Mouse (Mus musculus): ENCODE measurements at regions not wholly inside any gene's neighbourhood (a gene's known extent, or its start where the extent isn't known, plus 50 kb on each side); places are given as distances from the start of the nearest gene placed in this dataset.

DNA sequence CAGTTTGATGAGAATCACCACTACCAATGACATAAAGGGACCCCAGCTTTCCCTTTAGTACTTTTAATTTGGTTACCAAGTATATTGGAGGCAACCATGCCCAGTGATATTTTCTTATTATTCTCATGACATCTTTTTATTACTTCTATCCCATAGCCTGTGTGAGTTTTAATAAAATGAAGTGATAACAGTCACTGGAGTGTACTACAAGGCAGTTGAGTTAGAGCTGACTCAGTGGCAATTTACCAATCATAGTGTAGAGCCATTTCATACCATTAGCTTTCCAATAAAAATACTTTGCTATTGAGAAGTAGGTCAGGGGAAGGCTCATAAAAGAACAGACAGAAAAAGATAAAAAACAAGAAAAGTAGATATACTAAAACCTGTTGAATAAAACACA, 353.2 kb upstream of the Galntl6 start:
- no peaks in the 10 kb centered on the region for H3K27me3 ChIP-seq
- H3K36me3 ChIP-seq: no peaks in the 10 kb centered on the region
- ATAC-seq (ENCODE audit: low FRiP score, low read depth): no peak
- H3K4me1 ChIP-seq (replicated peaks): no peaks in the 10 kb centered on the region
- H3K9ac ChIP-seq: no peak overlapping the region
- H3K9me3 ChIP-seq: no peaks in the 10 kb centered on the region
- no peak overlapping the region for H3K4me2 ChIP-seq
- H3K4me3 ChIP-seq: no peak overlapping the region
- no peak overlapping the region for H3K27ac ChIP-seq (replicated peaks)

DNA sequence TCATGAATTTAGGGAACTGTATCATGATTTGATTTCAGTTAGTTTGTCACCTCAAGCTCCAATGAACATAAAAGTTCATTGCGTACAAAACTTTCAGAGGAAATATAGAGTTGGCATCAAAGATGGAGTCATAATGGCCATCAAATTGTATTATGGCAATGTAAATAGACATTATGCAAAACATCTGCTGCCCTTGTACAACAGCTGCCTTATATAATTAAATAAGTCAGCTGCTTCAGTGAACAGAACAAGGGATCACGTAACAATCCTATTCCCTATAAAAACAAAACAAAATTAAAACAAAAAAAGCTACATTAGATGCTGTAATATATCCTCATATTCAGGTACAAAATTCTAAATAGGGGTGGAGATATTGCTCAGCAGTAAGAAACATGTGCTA, 320.4 kb upstream of the Galntl6 start:
- H3K27ac ChIP-seq (replicated peaks): no peak overlapping the region
- H3K27me3 ChIP-seq: no peaks in the 10 kb centered on the region
- no peak overlapping the region for H3K9ac ChIP-seq
- WGBS: 79% methylated on average over 2 of the region's 2 CpGs
- no peak overlapping the region for H3K4me3 ChIP-seq
- H3K36me3 ChIP-seq: no peaks in the 10 kb centered on the region
- no peaks in the 10 kb centered on the region for H3K9me3 ChIP-seq
- no peak for ATAC-seq (ENCODE audit: low FRiP score, low read depth)
- no peak overlapping the region for H3K4me2 ChIP-seq
- no peaks in the 10 kb centered on the region for H3K4me1 ChIP-seq (replicated peaks)

DNA sequence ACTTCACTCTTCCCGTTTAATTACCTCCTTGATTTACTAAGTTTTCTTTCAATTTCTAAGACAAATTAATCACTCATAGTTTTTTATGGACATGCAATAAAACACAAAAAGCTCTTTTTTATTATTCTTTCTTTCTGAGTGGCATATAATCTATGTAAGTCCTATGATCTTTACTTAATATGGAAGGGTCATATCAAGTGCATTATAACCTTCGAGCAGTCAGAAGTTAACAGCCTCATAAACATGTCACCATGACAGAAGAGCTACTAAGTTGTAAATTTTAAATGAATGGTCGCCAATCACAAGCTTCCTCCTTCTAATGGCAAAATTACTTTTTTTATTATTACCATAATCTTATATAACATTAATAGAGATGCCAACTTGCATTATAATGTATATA, 312.2 kb upstream of the Galntl6 start:
- 75% methylated on average over 3 of the region's 3 CpGs for WGBS

DNA sequence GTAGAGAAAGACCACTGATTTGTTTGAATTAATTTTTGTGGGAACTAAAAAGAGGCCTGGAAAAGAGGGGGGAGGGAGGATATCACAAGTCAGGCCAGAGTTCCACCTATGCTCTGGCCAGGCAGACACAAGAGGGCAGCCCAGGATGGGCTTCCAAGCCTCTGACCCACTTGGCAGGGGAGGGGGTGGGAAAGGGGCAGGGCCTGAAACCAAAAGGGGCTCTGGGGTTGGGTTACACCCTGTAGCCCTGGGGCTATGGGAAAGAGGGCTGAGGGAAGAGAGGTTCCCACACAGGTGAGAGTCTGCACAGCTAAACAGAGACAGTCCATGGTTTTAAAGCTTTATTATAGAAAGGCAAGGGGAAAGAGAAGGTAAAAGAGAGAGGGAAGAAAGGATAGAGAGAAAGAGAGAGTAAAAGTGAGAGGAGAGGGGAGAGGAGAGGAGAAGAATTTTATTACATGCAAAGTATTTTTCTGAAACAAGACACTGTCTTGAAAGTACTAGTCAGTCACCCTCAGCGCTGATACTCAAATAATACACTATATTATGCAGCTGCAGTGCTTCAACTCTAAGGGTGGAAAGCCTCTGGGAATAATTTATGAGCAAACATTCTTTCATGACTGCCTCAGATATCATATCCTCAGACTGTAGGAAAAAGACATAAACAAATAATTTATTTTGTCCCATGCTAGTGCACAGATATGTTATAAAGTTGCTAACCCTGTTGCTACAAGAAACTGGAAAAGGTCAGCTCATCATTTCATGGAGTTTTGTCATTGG, 262.3 kb upstream of the Galntl6 start:
- Histone ChIP-seq H3K27me3 (no peaks in the 10 kb centered on the region), H3K9me3 (no peaks in the 10 kb centered on the region), H3K36me3 (no peaks in the 10 kb centered on the region), H3K27ac (replicated peaks) (no peak overlapping the region), H3K4me1 (replicated peaks) (no peaks in the 10 kb centered on the region), H3K9ac (no peak overlapping the region), H3K4me2 (no peak overlapping the region), H3K4me3 (no peak overlapping the region)
- ATAC-seq (ENCODE audit: low FRiP score, low read depth): no peak
- WGBS: 64% methylated on average over 1 of the region's 1 CpGs

More for the DNA sequence above, 312.2 kb upstream of the Galntl6 start:
- no peak overlapping the region for H3K4me3 ChIP-seq
- H3K4me1 ChIP-seq (replicated peaks): no peaks in the 10 kb centered on the region
- no peaks in the 10 kb centered on the region for H3K36me3 ChIP-seq
- H3K4me2 ChIP-seq: no peak overlapping the region
- H3K9ac ChIP-seq: no peak overlapping the region
- H3K27me3 ChIP-seq: no peaks in the 10 kb centered on the region
- no peaks in the 10 kb centered on the region for H3K9me3 ChIP-seq
- H3K27ac ChIP-seq (replicated peaks): no peak overlapping the region
- no peak for ATAC-seq (ENCODE audit: low FRiP score, low read depth)

DNA sequence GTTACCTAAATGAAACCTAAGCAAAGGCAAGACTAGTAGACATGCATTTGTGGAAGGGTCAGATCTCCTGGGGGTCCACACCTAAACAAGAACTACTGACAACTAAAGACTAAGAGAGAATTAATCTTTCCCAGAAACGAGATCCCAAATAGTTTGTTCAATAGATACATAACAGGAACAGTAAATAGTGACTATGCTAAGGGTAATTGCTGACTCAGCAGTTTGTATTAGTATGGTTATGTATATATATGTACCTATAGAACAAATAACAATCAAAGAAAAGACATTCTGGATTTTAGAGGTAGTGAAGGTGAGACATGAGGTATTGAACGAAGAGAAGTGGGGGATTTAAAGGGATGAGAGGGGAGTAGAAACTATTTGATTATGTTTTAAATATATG, 218.3 kb upstream of the Galntl6 start:
- no peaks in the 10 kb centered on the region for H3K27me3 ChIP-seq
- no peak for ATAC-seq (ENCODE audit: low FRiP score, low read depth)
- no peak overlapping the region for H3K9ac ChIP-seq
- H3K4me1 ChIP-seq (replicated peaks): no peaks in the 10 kb centered on the region
- H3K27ac ChIP-seq (replicated peaks): no peak overlapping the region
- no peaks in the 10 kb centered on the region for H3K9me3 ChIP-seq
- H3K4me2 ChIP-seq: no peak overlapping the region
- no peak overlapping the region for H3K4me3 ChIP-seq
- no peaks in the 10 kb centered on the region for H3K36me3 ChIP-seq
- WGBS: 88% methylated on average over 2 of the region's 2 CpGs

DNA sequence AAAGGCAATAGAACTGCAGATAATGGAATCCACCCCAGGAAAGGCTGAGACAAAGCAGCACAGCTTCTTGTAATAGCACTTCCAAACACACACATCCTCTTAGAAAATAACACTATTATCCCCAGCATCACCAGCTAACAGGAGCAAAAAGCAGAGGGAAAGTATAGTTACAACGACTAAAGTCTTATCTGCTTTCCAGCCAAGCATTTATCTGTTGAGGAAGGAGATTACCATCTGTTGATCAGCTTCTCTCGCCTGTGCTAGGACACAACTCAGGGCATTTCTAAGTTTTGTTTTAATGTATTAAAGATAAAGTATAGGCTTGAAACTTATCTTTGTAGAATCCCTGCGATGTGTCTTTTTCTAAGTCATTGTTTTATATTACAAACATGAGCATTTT, 200.8 kb upstream of the Galntl6 start:
- ATAC-seq (ENCODE audit: low FRiP score, low read depth): no peak
- no peaks in the 10 kb centered on the region for H3K27me3 ChIP-seq
- 72% methylated on average over 3 of the region's 3 CpGs for WGBS
- no peaks in the 10 kb centered on the region for H3K36me3 ChIP-seq
- H3K27ac ChIP-seq (replicated peaks): no peak overlapping the region
- H3K9me3 ChIP-seq: no peaks in the 10 kb centered on the region
- H3K4me1 ChIP-seq (replicated peaks): no peaks in the 10 kb centered on the region
- no peak overlapping the region for H3K4me2 ChIP-seq
- no peak overlapping the region for H3K9ac ChIP-seq
- no peak overlapping the region for H3K4me3 ChIP-seq

DNA sequence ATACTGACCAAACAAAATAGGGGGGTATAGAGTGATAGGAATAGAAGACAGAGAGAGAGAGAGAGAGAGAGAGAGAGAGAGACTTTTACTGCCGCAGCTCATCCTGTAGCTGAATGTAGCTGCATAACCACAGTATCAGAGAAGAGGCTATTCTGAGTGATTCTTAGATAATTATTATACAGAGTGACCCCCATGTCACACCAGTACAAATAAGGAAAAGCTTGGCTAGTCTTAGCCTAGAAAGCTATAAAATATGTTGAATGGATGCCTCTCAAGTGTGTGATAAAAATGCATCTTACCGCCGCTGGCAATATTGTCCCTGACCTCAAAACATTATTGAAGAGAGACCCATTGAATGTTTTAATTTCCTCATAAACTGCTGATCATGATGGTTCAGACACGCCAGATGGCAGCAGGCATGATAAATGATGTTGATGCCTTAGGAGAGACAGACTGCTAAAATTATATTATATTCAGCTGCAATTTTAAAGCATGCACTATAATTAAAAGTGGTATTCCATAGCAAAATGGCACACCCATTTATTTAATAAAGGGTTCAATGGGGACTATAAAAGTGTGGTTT, 178.9 kb upstream of the Galntl6 start:
- Histone ChIP-seq H3K4me1 (replicated peaks) (no peaks in the 10 kb centered on the region), H3K4me2 (no peak overlapping the region), H3K27me3 (no peaks in the 10 kb centered on the region), H3K9ac (no peak overlapping the region), H3K27ac (replicated peaks) (no peak overlapping the region), H3K36me3 (no peaks in the 10 kb centered on the region), H3K9me3 (no peaks in the 10 kb centered on the region), H3K4me3 (no peak overlapping the region)
- ATAC-seq (ENCODE audit: low FRiP score, low read depth): peak; percentile 59
- 66% methylated on average over 4 of the region's 4 CpGs for WGBS

Measured in hindbrain, embryonic 15.5 days (tissue).